In the genomic region with DNA sequence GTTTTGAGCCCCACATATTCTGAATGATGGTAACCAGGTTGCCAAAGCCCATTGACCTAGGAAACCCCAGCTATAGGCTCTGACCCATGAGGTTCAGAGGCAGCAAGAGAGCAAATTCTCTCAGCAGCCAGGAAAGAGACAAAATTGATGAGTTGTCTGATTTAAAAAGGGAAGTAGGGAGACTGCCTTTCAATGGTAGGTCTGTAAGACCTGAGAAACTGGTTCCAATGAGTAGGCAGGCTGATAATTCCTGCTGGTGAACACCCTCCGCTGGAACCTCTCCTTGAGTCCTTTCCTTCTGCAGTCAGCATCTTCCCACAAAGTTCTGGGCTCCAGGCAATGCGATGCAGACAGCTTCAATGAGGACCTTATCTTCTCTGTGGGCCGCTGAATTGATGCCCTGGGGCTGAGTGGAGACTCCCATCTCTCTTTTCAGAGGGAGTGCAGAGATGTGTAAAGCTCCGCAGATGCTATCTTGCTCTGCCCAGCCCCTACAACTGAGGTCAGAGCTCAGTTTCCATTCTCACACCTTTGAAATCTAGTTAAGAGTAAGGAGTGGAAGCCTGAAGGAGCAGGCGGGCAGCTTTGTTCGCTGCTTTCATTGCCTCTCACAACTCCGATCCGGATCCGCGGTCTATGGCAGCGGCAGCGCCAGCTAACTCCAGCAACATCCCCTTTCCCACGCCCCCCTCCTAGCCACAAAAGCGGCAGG, we compare ENCODE assay signal across 8 mouse cellular contexts.
DNase-seq lines count a peak whose midpoint lies in the region; ATAC-seq and TF ChIP-seq lines count a peak whose summit lies in the region.

No protein-coding gene starts in this region.

- no peaks in the 10 kb centered on the region; the same call in 1 of the 2 replicates for H3K36me3 ChIP-seq in embryonic facial prominence, embryonic 10.5 days (replicated peaks)
- H3K36me3 ChIP-seq in hindbrain, embryonic 15.5 days, result no peaks in the 10 kb centered on the region
- no peaks in the 10 kb centered on the region; the same call in 1 of the 2 replicates for H3K36me3 ChIP-seq in midbrain, postnatal 0 days (ENCODE audit: insufficient read depth, low read length)

- ATAC-seq in hindbrain, embryonic 15.5 days (ENCODE audit: low FRiP score, low read depth), result peak; percentile 15; the same call in 1 of the 2 replicates
- ATAC-seq in midbrain, postnatal 0 days (ENCODE audit: low FRiP score), result no peak
- ATAC-seq in cerebellum, adult (ENCODE audit: insufficient number of reproducible peaks, low FRiP score, low TSS enrichment), result no peak

- H3K4me2 ChIP-seq in hindbrain, embryonic 15.5 days, result peak overlapping the region; percentile 61
- H3K4me2 ChIP-seq in midbrain, postnatal 0 days (ENCODE audit: low read depth, low read length, poor library complexity, severe bottlenecking), result peak overlapping the region; percentile 49

- H3K9ac ChIP-seq in hindbrain, embryonic 15.5 days, result peak overlapping the region; percentile 14
- H3K9ac ChIP-seq in midbrain, postnatal 0 days (replicated peaks; ENCODE audit: low read length, poor library complexity, severe bottlenecking), result peak overlapping the region; percentile 36; the same call in 1 of the 2 replicates

- WGBS in embryonic facial prominence, embryonic 10.5 days, result 3% methylated on average over 14 of the region's 14 CpGs
- WGBS in hindbrain, embryonic 15.5 days, result 3% methylated on average over 14 of the region's 14 CpGs
- 3% methylated on average over 14 of the region's 14 CpGs for WGBS in midbrain, postnatal 0 days

- H3K27ac ChIP-seq in left cerebral cortex, adult 2 months, result no peak overlapping the region
- peak overlapping the region; percentile 69 for H3K27ac ChIP-seq in embryonic facial prominence, embryonic 10.5 days (replicated peaks)
- H3K27ac ChIP-seq in hindbrain, embryonic 15.5 days (replicated peaks), result peak overlapping the region; percentile 72
- H3K27ac ChIP-seq in midbrain, postnatal 0 days (ENCODE audit: low read depth, low read length), result peak overlapping the region; percentile 67

- no peak for DNase-seq in left cerebral cortex, adult 2 months (ENCODE audit: extremely low spot score in 1 of 2, low spot score in 2 of 2)
- no peak for DNase-seq in left cerebral cortex, adult 9 months (ENCODE audit: low spot score in 2 of 2)
- no peak for DNase-seq in embryonic facial prominence, embryonic 10.5 days (ENCODE audit: low spot score)
- DNase-seq in midbrain, postnatal 0 days (ENCODE audit: low spot score), result no peak
- no peak for DNase-seq in cerebellum, adult 11 months
- DNase-seq in adipocyte (ENCODE audit: low spot score), result no peak

- H3K9me3 ChIP-seq in embryonic facial prominence, embryonic 10.5 days, result no peaks in the 10 kb centered on the region
- no peaks in the 10 kb centered on the region for H3K9me3 ChIP-seq in hindbrain, embryonic 15.5 days
- H3K9me3 ChIP-seq in midbrain, postnatal 0 days (ENCODE audit: low read length), result no peaks in the 10 kb centered on the region

- peak overlapping the region; percentile 49 for H3K4me3 ChIP-seq in left cerebral cortex, adult 2 months
- H3K4me3 ChIP-seq in embryonic facial prominence, embryonic 10.5 days, result peak overlapping the region; percentile 67
- H3K4me3 ChIP-seq in hindbrain, embryonic 15.5 days, result peak overlapping the region; percentile 36
- H3K4me3 ChIP-seq in midbrain, postnatal 0 days (ENCODE audit: low read depth, low read length), result peak overlapping the region; percentile 25

- peaks cover 39% of the 10 kb centered on the region for H3K4me1 ChIP-seq in embryonic facial prominence, embryonic 10.5 days
- H3K4me1 ChIP-seq in hindbrain, embryonic 15.5 days (replicated peaks), result peaks cover 40% of the 10 kb centered on the region
- H3K4me1 ChIP-seq in midbrain, postnatal 0 days (ENCODE audit: insufficient read depth, low read length), result peaks cover 6% of the 10 kb centered on the region; the same call in 1 of the 2 replicates

- TF ChIP-seq CTCF in left cerebral cortex, adult 2 months (IDR thresholded peaks at IDR 0.05), result no peak
- TF ChIP-seq CTCF in midbrain, postnatal 0 days (IDR thresholded peaks at IDR 0.05), result no peak

- H3K27me3 ChIP-seq in embryonic facial prominence, embryonic 10.5 days (replicated peaks; ENCODE audit: low read depth, poor library complexity, severe bottlenecking), result peaks cover 23% of the 10 kb centered on the region
- peaks cover 8% of the 10 kb centered on the region; the same call in 1 of the 2 replicates for H3K27me3 ChIP-seq in hindbrain, embryonic 15.5 days
- no peaks in the 10 kb centered on the region for H3K27me3 ChIP-seq in midbrain, postnatal 0 days (ENCODE audit: insufficient read depth, low read length)

- intact Hi-C loops in left cerebral cortex, adult 2 months (cut with DNase I), result loop anchor here (5.0 kb wide), 1 partner anchor 52 kb away; no protein-coding TSS in a partner anchor
